Mouse (Mus musculus): ENCODE measurements around the gene Lasp1. TPM values are rescaled to one million over a fixed set of nuclear protein-coding genes. Genes with fewer than 3 reads are reported as not detected.
"Not testable (repeated sequence)": the region's sequence is repeated elsewhere in the genome, so short reads cannot be mapped to it uniquely, and the experiment has no call there.

Gene Lasp1
- polyA plus RNA-seq, 1 experiment from 2014 or later = 136 TPM

DNA sequence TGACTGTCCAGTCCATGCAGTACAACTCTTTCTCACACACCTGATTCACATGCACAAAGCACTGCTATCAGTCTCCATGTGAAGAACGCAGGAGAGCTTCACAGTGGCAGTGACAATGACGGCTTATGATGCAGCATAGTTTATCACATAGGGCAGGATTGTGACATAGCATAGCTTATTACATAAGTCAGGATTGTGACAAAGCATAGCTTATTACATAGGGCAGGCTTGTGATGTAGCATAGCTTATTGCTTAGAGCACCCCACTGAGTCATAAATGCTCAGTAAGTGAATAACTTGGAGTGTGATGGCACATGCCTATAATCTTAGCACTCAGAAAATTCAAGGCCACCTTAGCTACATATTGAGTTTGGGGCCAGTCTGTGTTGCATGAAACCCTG lies 56.7 kb downstream of the Lasp1 start:
- H3K9ac ChIP-seq (replicated peaks) = no peak overlapping the region
- ATAC-seq (ENCODE audit: low FRiP score) = no peak
- WGBS = 93% methylated on average over 2 of the region's 2 CpGs

DNA sequence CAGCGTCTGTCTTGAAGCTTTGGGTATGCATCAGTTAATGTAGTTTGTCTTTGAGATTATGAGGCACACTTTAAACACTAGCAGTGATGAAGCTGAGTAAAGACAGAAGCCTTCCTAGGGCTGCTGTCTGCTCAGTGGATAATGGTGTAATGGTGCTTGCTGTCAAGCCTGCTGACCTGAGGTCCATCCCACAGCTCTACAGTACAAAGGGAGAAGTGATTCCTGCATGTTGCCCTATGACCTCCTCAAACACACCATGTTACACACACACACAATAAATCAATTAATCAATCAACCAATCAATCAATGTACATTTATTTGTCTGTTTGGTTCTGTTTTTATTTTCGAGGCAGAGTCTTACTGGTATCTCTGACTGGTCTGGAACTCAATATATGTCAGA lies 63.3 kb downstream of the Lasp1 start:
- no peak overlapping the region for H3K4me3 ChIP-seq (replicated peaks)
- H3K27ac ChIP-seq (replicated peaks) = no peak overlapping the region
- H3K9ac ChIP-seq (replicated peaks) = no peak overlapping the region
- WGBS = 72% methylated on average over 2 of the region's 2 CpGs
- H3K4me1 ChIP-seq = no peaks in the 10 kb centered on the region
- no peaks in the 10 kb centered on the region for H3K9me3 ChIP-seq (replicated peaks)
- no peak for ATAC-seq (ENCODE audit: low FRiP score)
- H3K36me3 ChIP-seq = no peaks in the 10 kb centered on the region
- no peak overlapping the region for H3K4me2 ChIP-seq
- no peaks in the 10 kb centered on the region for H3K27me3 ChIP-seq (replicated peaks)

More for the DNA sequence above, 56.7 kb downstream of the Lasp1 start:
- Histone ChIP-seq H3K4me1 (no peaks in the 10 kb centered on the region), H3K9me3 (replicated peaks) (no peaks in the 10 kb centered on the region), H3K36me3 (no peaks in the 10 kb centered on the region), H3K27me3 (replicated peaks) (no peaks in the 10 kb centered on the region), H3K4me3 (replicated peaks) (no peak overlapping the region), H3K4me2 (no peak overlapping the region), H3K27ac (replicated peaks) (no peak overlapping the region)

DNA sequence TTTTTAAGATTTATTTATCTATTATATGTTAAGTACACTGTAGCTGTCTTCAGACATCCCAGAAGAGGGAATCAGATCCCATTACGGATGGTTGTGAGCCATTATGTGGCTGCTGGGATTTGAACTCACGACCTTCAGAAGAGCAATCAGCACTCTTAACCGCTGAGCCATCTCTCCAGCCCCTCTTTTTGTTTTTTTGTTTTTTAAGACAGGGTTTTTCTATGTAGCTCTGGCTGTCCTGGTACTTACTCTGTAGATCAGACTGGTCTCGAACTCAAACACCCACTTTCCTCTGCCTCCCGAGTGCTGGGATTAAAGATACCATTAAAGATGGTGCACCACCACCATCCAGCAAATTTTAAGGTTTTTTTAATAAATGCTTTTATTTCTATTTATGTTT lies 66.6 kb downstream of the Lasp1 start:
- H3K4me2 ChIP-seq = no peak overlapping the region
- no peaks in the 10 kb centered on the region for H3K27me3 ChIP-seq (replicated peaks)
- no peak overlapping the region for H3K27ac ChIP-seq (replicated peaks)
- no peaks in the 10 kb centered on the region for H3K36me3 ChIP-seq
- H3K4me3 ChIP-seq (replicated peaks) = no peak overlapping the region
- no peaks in the 10 kb centered on the region for H3K4me1 ChIP-seq
- H3K9ac ChIP-seq (replicated peaks) = no peak overlapping the region
- no peak for ATAC-seq (ENCODE audit: low FRiP score)
- 88% methylated on average over 5 of the region's 5 CpGs for WGBS
- no peaks in the 10 kb centered on the region for H3K9me3 ChIP-seq (replicated peaks)

DNA sequence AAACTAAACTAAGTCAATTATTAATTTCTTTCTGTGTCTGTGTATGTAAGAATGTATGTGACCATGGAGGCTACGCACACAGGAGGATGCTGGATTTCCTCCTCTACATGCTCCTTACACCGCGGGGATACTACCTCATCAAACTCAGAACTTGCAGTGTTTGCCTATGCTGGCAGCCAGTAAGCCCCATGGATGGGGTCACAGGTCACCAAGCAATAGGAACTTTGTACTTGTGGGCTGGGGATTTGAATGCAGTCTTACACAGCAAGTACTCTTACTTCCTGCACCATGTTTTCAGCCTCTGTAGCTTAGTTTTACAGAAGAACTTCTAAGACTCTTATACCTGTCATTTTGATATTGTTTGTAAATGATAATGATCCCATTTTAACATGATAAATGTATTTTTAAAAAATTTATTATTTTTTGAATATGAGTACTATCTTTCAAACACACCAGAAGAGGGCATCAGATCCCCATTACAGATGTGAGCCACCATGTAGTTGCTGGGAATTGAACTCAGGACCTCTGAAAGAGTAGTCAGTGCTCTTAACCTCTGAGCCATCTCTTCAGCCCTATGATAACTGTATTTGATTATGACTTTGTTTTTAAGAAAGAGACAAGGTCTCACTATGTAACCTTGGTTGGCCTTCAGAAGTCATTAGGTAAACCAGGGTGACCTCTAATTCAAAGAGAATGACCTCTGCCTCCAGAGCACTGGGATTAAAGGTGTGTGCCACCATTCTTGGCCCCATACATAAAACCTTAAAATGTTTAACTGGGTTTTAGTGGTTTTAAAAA lies 67.5 kb downstream of the Lasp1 start:
- H3K27me3 ChIP-seq (replicated peaks) = no peaks in the 10 kb centered on the region
- H3K4me1 ChIP-seq = no peaks in the 10 kb centered on the region
- no peak overlapping the region for H3K4me2 ChIP-seq
- no peak overlapping the region for H3K27ac ChIP-seq (replicated peaks)
- WGBS = 92% methylated on average over 3 of the region's 3 CpGs
- no peak overlapping the region for H3K9ac ChIP-seq (replicated peaks)
- H3K4me3 ChIP-seq (replicated peaks) = no peak overlapping the region
- no peaks in the 10 kb centered on the region for H3K9me3 ChIP-seq (replicated peaks)
- no peak for ATAC-seq (ENCODE audit: low FRiP score)
- no peaks in the 10 kb centered on the region for H3K36me3 ChIP-seq

DNA sequence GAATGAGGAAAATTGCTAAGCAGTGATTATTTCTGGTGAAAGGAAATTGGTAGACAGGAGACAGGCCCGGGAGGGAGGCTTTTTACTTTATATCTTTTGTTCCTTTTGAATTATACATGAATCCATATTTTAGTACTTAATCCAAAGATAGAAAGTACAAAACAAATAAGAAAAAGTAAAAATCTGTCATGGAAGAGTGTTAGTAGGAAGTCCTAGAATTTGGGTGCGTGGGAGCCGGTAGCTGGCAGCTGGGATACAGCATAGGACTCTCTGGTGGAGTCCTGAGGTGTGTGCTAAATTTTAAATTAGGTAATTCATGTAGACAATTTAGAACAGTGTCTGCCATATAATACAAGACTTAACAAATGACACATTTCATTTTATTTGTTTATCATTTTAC lies 68.8 kb downstream of the Lasp1 start:
- WGBS = 89% methylated on average over 3 of the region's 3 CpGs
- H3K4me1 ChIP-seq = no peaks in the 10 kb centered on the region
- no peak overlapping the region for H3K4me2 ChIP-seq
- no peak for ATAC-seq (ENCODE audit: low FRiP score)
- no peaks in the 10 kb centered on the region for H3K27me3 ChIP-seq (replicated peaks)
- H3K4me3 ChIP-seq (replicated peaks) = no peak overlapping the region
- no peaks in the 10 kb centered on the region for H3K9me3 ChIP-seq (replicated peaks)
- no peaks in the 10 kb centered on the region for H3K36me3 ChIP-seq
- H3K9ac ChIP-seq (replicated peaks) = no peak overlapping the region
- no peak overlapping the region for H3K27ac ChIP-seq (replicated peaks)

DNA sequence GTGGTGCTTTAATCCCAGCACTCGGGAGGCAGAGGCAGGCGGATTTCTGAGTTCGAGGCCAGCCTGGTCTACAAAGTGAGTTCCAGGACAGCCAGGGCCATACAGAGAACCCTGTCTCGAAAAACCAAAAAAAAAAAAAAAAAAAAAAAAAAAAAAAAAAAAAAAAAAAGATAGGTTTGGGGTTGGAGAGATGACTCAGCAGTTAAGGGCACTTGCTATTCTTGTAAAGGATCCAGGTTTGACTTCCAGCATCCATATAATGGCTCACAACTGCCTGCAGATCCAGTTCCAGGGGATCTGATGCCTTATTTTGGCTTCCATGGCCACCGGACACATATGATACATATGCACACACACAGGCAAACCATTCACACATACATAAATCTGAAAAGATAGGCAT lies 73.6 kb downstream of the Lasp1 start:
- not testable (repeated sequence) for H3K4me2 ChIP-seq; H3K27me3 ChIP-seq (replicated peaks); H3K4me3 ChIP-seq (replicated peaks); H3K9ac ChIP-seq (replicated peaks); H3K27ac ChIP-seq (replicated peaks); H3K9me3 ChIP-seq (replicated peaks); ATAC-seq (ENCODE audit: low FRiP score); H3K36me3 ChIP-seq; H3K4me1 ChIP-seq
- 89% methylated on average over 5 of the region's 5 CpGs for WGBS

DNA sequence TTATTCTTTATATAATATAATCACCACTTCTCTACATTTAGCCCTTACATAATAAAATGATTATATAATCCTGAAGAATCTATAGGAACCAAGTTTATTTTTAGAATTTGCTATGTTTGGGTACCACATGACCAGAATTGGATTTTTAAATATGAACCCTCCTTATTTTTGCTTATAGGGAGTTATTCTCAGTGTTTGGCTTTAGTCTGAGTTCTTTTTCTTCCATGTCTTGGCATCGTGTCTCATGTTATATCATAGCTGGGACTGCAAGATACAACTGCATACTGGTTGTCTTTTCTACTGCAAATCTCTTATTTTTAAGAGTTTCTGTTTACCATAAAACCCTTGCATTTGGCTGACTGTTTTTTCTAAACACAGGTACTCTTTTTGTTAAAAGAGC lies 75.6 kb downstream of the Lasp1 start:
- 95% methylated on average over 1 of the region's 1 CpGs for WGBS
- ATAC-seq (ENCODE audit: low FRiP score) = no peak
- no peaks in the 10 kb centered on the region for H3K36me3 ChIP-seq
- no peak overlapping the region for H3K27ac ChIP-seq (replicated peaks)
- H3K4me2 ChIP-seq = no peak overlapping the region
- H3K9ac ChIP-seq (replicated peaks) = no peak overlapping the region
- no peaks in the 10 kb centered on the region for H3K9me3 ChIP-seq (replicated peaks)
- H3K4me1 ChIP-seq = no peaks in the 10 kb centered on the region
- no peak overlapping the region for H3K4me3 ChIP-seq (replicated peaks)
- no peaks in the 10 kb centered on the region for H3K27me3 ChIP-seq (replicated peaks)

DNA sequence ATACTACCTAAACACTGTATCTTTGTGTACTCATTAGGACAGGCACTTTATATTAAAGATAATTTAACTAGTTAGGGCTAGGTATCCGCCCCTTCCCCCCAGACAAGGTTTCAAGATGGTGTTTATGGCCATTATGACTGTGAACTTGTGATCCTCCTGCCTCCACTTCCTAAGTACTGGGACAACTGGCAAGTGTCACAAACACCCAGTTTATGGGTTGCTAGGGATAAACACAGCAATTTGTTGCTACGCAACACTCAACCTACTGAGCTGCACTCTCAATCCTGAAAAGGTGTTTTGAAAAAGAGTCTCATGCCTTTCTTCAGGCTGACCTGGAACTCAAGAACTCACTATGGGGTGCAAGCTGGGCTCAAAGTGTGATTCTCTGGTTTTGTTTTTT lies 78.5 kb downstream of the Lasp1 start:
- Histone ChIP-seq H3K4me1 (no peaks in the 10 kb centered on the region), H3K9me3 (replicated peaks) (no peaks in the 10 kb centered on the region), H3K4me3 (replicated peaks) (no peak overlapping the region), H3K4me2 (no peak overlapping the region), H3K27ac (replicated peaks) (no peak overlapping the region), H3K9ac (replicated peaks) (no peak overlapping the region), H3K36me3 (no peaks in the 10 kb centered on the region), H3K27me3 (replicated peaks) (no peaks in the 10 kb centered on the region)
- no peak for ATAC-seq (ENCODE audit: low FRiP score)
- WGBS = 62% methylated on average over 2 of the region's 2 CpGs

DNA sequence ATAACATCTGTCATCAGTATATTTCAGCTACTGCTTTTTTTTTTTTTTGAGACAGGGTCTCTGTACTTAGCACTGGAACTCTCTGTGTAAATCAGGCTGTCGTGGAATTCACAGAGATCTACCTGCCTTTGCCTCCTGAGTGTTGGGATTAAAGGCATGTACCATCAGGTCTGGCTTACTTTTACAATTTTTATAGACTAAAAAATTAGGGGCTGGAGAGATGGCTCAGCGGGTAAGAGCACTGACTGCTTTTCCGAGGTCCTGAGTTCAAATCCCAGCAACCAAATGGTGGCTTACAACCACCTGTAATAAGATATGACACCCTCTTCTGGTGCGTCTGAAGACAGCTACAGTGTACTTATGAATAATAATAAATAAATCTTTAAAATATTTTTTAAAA lies 81.6 kb downstream of the Lasp1 start:
- Histone ChIP-seq H3K36me3 (no peaks in the 10 kb centered on the region), H3K27ac (replicated peaks) (no peak overlapping the region), H3K4me2 (no peak overlapping the region), H3K4me3 (replicated peaks) (no peak overlapping the region), H3K9ac (replicated peaks) (no peak overlapping the region), H3K27me3 (replicated peaks) (no peaks in the 10 kb centered on the region), H3K4me1 (0 out of 2 replicates have a peak, but pooled peaks cover 5% of the 10 kb centered on the region), H3K9me3 (replicated peaks) (no peaks in the 10 kb centered on the region)
- no peak for ATAC-seq (ENCODE audit: low FRiP score)
- 96% methylated on average over 4 of the region's 4 CpGs for WGBS

DNA sequence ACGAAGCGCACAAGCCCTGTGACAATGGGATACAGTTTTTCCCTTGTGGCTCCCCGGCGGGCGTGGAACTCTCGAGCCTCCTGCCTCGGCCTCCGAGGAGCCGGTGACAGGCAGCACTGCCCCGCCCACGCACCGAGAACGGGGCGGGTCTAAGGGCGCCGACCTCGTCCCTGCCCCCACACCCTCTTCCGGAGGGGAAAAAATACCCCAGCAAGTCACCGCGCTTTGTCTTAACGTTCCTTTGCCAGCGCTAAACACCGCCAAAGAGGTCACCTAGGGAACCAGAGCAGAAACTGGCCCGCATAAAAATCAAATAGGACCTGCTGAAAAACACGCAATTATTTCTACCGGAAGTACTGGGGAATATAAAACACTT lies 84.7 kb downstream of the Lasp1 start:
- H3K9me3 ChIP-seq (replicated peaks) = no peaks in the 10 kb centered on the region
- peak; percentile 69 for ATAC-seq (ENCODE audit: low FRiP score)
- 2% methylated on average over 26 of the region's 26 CpGs for WGBS
- H3K36me3 ChIP-seq = no peaks in the 10 kb centered on the region
- H3K27ac ChIP-seq (replicated peaks) = peak overlapping the region; percentile 93
- H3K4me2 ChIP-seq = peak overlapping the region; percentile 67
- peak overlapping the region; percentile 70 for H3K4me3 ChIP-seq (replicated peaks)
- H3K9ac ChIP-seq (replicated peaks) = peak overlapping the region; percentile 48
- H3K4me1 ChIP-seq = 0 out of 2 replicates have a peak, but pooled peaks cover 5% of the 10 kb centered on the region
- H3K27me3 ChIP-seq (replicated peaks) = no peaks in the 10 kb centered on the region

DNA sequence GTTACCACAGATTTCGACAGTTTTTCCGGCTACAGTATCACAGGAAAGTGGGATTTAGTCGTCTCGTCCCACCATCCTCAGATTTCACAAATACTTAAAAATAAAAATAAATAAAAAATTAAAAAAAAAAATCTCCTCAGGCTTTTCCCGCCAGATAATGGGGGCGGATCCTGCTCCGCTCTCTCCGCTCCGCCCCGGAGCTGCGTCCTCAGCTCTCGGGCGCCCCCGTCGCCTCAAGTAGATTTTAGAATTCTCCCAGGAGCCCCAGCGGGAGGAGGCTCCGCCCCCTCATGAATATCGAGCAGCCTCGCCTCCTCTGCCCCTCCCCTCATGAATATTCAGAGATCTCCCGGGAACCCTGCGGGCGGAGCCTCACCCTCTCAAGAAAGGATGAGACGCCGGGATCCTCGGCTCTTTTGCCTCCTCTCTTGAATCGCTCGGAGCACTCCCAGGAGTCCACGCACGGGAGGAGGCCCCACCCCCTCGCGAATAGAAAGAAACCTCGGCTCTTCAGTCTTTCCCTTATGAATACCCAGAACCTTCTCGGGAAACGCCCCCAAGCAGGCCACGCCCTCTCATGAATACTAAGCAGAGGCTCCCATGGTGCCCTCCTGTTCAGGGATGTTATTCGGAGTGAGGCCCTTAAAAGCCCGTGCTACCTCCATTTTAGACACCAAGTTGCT lies 85.3 kb downstream of the Lasp1 start, which contains the start of gene Fbxo47:
TSS of gene Fbxo47 (minus strand) at position 237 of the 683 bp plus-strand sequence.
- under 1% methylated on average over 37 of the region's 37 CpGs for WGBS
- no peaks in the 10 kb centered on the region for H3K27me3 ChIP-seq (replicated peaks)
- peak within 1 kb of the TSS; percentile 67 for H3K4me2 ChIP-seq
- H3K36me3 ChIP-seq = no peaks in the 10 kb centered on the region
- peak within 1 kb of the TSS; percentile 93 for H3K27ac ChIP-seq (replicated peaks)
- peak within 1 kb of the TSS; percentile 70 for H3K4me3 ChIP-seq (replicated peaks)
- H3K9me3 ChIP-seq (replicated peaks) = no peaks in the 10 kb centered on the region
- H3K9ac ChIP-seq (replicated peaks) = peak within 1 kb of the TSS; percentile 53
- 0 out of 2 replicates have a peak, but pooled peaks cover 5% of the 10 kb centered on the region for H3K4me1 ChIP-seq
- ATAC-seq (ENCODE audit: low FRiP score) = peak; percentile 96

DNA sequence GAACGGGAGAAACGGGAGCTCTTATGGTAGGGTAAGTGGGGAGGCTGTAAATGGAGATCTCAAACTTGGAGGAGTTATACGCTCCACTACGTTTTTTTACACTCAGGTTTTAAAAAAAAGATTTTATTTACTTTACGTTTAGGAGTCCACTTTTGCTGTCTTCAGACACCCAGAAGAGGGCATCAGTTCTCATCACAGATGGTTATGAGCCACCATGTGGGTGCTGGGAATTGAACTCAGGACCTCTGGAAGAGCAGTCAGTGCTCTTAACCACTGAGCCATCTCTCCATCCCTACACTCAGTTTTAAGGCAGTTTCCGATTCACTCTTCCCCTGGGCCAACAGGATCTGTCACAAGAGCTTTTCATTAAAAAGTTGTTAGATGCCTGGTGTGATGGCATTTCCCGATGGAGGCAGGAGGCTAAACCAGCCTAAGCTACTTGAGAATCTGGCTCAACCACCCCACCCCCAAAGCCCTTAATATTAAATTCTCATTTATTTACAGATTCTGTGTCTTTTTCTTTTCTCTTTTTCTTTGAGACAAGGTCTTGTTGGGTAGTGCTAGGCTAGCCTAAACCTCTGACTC lies 85.9 kb downstream of the Lasp1 start:
- peak; percentile 20; the same call in 1 of the 2 replicates for ATAC-seq (ENCODE audit: low FRiP score)
- peak overlapping the region; percentile 53; the same call in 1 of the 2 replicates for H3K9ac ChIP-seq (replicated peaks)

More for the DNA sequence above, 85.9 kb downstream of the Lasp1 start:
- Histone ChIP-seq H3K36me3 (no peaks in the 10 kb centered on the region), H3K9me3 (replicated peaks) (no peaks in the 10 kb centered on the region), H3K4me3 (replicated peaks) (peak overlapping the region; percentile 70), H3K27ac (replicated peaks) (peak overlapping the region; percentile 93), H3K27me3 (replicated peaks) (no peaks in the 10 kb centered on the region), H3K4me1 (0 out of 2 replicates have a peak, but pooled peaks cover 5% of the 10 kb centered on the region), H3K4me2 (peak overlapping the region; percentile 67)
- 25% methylated on average over 7 of the region's 7 CpGs for WGBS
